Comparison of ENCODE assay signal across 11 mouse cellular contexts in genomic region chrX:136313792-136314564, GRCm38 (mm10). TPM values are rescaled to one million over a fixed set of nuclear protein-coding genes. Genes with fewer than 3 reads are reported as not detected.
DNase-seq lines count a peak whose midpoint lies in the region; ATAC-seq and TF ChIP-seq lines count a peak whose summit lies in the region.
"Had no signal": no experiment of that assay in that cellular context is flagged by ENCODE, and none has a peak within 500 bp of the region (broad histone marks: within the 10 kb centered on the region; RNA-seq: fewer than 3 reads in every experiment).

No protein-coding gene starts in this region.

- TF ChIP-seq CTCF in brain, embryonic 14.5 days (IDR thresholded peaks at IDR 0.05; ENCODE audit: borderline replicate concordance, extremely low read depth, insufficient read depth, insufficient read length) = no peak
- no peak for TF ChIP-seq CTCF in midbrain, postnatal 0 days (IDR thresholded peaks at IDR 0.05)

- peak; percentile 76 for ATAC-seq in hindbrain, embryonic 16.5 days
- peak; percentile 85 for ATAC-seq in midbrain, postnatal 0 days (ENCODE audit: low FRiP score)
- ATAC-seq: inflammation-experienced regulatory T-cells, adult 6 months; liver, embryonic 12.5 days had no signal

- H3K27ac ChIP-seq in forebrain, embryonic 10.5 days = 0 out of 2 replicates have a peak overlapping the region, but pooled peaks have one; percentile 30
- peak overlapping the region; percentile 68 for H3K27ac ChIP-seq in hindbrain, embryonic 16.5 days (ENCODE audit: low read depth, low read length)
- peak overlapping the region; percentile 73 for H3K27ac ChIP-seq in midbrain, postnatal 0 days (ENCODE audit: low read depth, low read length)
- no peak overlapping the region for H3K27ac ChIP-seq in heart, embryonic 10.5 days
- H3K27ac ChIP-seq: liver, embryonic 12.5 days had no signal

- WGBS in forebrain, embryonic 10.5 days = 22% methylated on average over 8 of the region's 8 CpGs
- WGBS in hindbrain, embryonic 16.5 days = 34% methylated on average over 8 of the region's 8 CpGs
- 33% methylated on average over 8 of the region's 8 CpGs for WGBS in midbrain, postnatal 0 days
- 42% methylated on average over 8 of the region's 8 CpGs for WGBS in heart, embryonic 10.5 days

- TF ChIP-seq POLR2A in brain, embryonic 14.5 days (IDR thresholded peaks at IDR 0.05; ENCODE audit: borderline replicate concordance, extremely low read depth, insufficient read depth, insufficient read length, poor library complexity, severe bottlenecking) = no peak

- peak overlapping the region; percentile 34 for H3K4me2 ChIP-seq in hindbrain, embryonic 16.5 days (ENCODE audit: low read length)
- peak overlapping the region; percentile 16 for H3K4me2 ChIP-seq in midbrain, postnatal 0 days (ENCODE audit: low read depth, low read length, poor library complexity, severe bottlenecking)
- H3K4me2 ChIP-seq: liver, embryonic 12.5 days had no signal

- H3K9me3 ChIP-seq in forebrain, embryonic 10.5 days = no peaks in the 10 kb centered on the region
- H3K9me3 ChIP-seq in hindbrain, embryonic 16.5 days (ENCODE audit: control insufficient read depth, low read length) = no peaks in the 10 kb centered on the region
- H3K9me3 ChIP-seq in midbrain, postnatal 0 days (ENCODE audit: low read length) = no peaks in the 10 kb centered on the region
- no peaks in the 10 kb centered on the region for H3K9me3 ChIP-seq in heart, embryonic 10.5 days
- H3K9me3 ChIP-seq: liver, embryonic 12.5 days had no signal

- DNase-seq in brain, embryonic 14.5 days (ENCODE audit: low read depth) = peak; percentile 81
- DNase-seq in forebrain, embryonic 10.5 days (ENCODE audit: extremely low spot score, low spot score) = peak; percentile 28
- DNase-seq in midbrain, postnatal 0 days (ENCODE audit: low spot score) = peak; percentile 53
- DNase-seq in heart, embryonic 10.5 days (ENCODE audit: low spot score) = no peak
- no peak for DNase-seq in thymus, postnatal 0 days (ENCODE audit: low spot score)
- DNase-seq in lung, postnatal 25 days (ENCODE audit: low spot score) = no peak
- no peak for DNase-seq in B cell, adult 2 months

- peak overlapping the region; percentile 19 for H3K4me3 ChIP-seq in forebrain, embryonic 10.5 days
- no peak overlapping the region for H3K4me3 ChIP-seq in hindbrain, embryonic 16.5 days (ENCODE audit: low read length)
- H3K4me3 ChIP-seq in midbrain, postnatal 0 days (ENCODE audit: low read depth, low read length) = no peak overlapping the region
- H3K4me3 ChIP-seq in heart, embryonic 10.5 days = no peak overlapping the region
- H3K4me3 ChIP-seq: liver, embryonic 12.5 days had no signal

- H3K27me3 ChIP-seq in forebrain, embryonic 10.5 days (ENCODE audit: poor library complexity, severe bottlenecking) = no peaks in the 10 kb centered on the region; the same call in 1 of the 2 replicates
- no peaks in the 10 kb centered on the region for H3K27me3 ChIP-seq in hindbrain, embryonic 16.5 days (replicated peaks; ENCODE audit: control insufficient read depth, insufficient read depth, low read length)
- H3K27me3 ChIP-seq in midbrain, postnatal 0 days (ENCODE audit: insufficient read depth, low read length) = no peaks in the 10 kb centered on the region
- H3K27me3 ChIP-seq in heart, embryonic 10.5 days (ENCODE audit: insufficient read depth, poor library complexity, severe bottlenecking) = no peaks in the 10 kb centered on the region
- H3K27me3 ChIP-seq: CH12.LX; liver, embryonic 12.5 days had no signal

- H3K36me3 ChIP-seq in forebrain, embryonic 10.5 days (replicated peaks) = no peaks in the 10 kb centered on the region
- H3K36me3 ChIP-seq in hindbrain, embryonic 16.5 days (ENCODE audit: control insufficient read depth, insufficient read depth, low read length) = no peaks in the 10 kb centered on the region
- no peaks in the 10 kb centered on the region for H3K36me3 ChIP-seq in midbrain, postnatal 0 days (ENCODE audit: insufficient read depth, low read length)
- no peaks in the 10 kb centered on the region for H3K36me3 ChIP-seq in heart, embryonic 10.5 days
- H3K36me3 ChIP-seq: liver, embryonic 12.5 days had no signal

- peaks cover 12% of the 10 kb centered on the region for H3K4me1 ChIP-seq in forebrain, embryonic 10.5 days
- no peaks in the 10 kb centered on the region; the same call in 1 of the 2 replicates for H3K4me1 ChIP-seq in hindbrain, embryonic 16.5 days (ENCODE audit: control insufficient read depth, insufficient read depth, low read depth, low read length)
- H3K4me1 ChIP-seq in midbrain, postnatal 0 days (ENCODE audit: insufficient read depth, low read length) = no peaks in the 10 kb centered on the region
- H3K4me1 ChIP-seq in heart, embryonic 10.5 days = no peaks in the 10 kb centered on the region
- H3K4me1 ChIP-seq: liver, embryonic 12.5 days had no signal

- H3K9ac ChIP-seq in hindbrain, embryonic 16.5 days (ENCODE audit: low read depth, low read length) = no peak overlapping the region
- H3K9ac ChIP-seq in midbrain, postnatal 0 days (replicated peaks; ENCODE audit: low read length, poor library complexity, severe bottlenecking) = no peak overlapping the region
- H3K9ac ChIP-seq: liver, embryonic 12.5 days had no signal

RNA-seq across cellular contexts. Expression of gene Bex3, which starts 43.9 kb away (rescaled TPM):
- 619 and 631 TPM in 2 replicates for polyA plus RNA-seq in brain, embryonic 14.5 days (2012; rRNA removed)
- 666 and 672 TPM in 2 replicates for polyA plus RNA-seq in forebrain, embryonic 10.5 days (2016; fragmentation: Nextera tagmentation; extraction: Ambion mirVana)
- polyA plus RNA-seq in hindbrain, embryonic 16.5 days (2015; fragmentation: Nextera tagmentation; extraction: Ambion mirVana) = 710 and 810 TPM in 2 replicates
- 305 and 324 TPM in 2 replicates for total RNA-seq in midbrain, postnatal 0 days (2014; rRNA removed)
- 916 and 923 TPM in 2 replicates for polyA plus RNA-seq in midbrain, postnatal 0 days (2015; fragmentation: Nextera tagmentation; extraction: Ambion mirVana)
- polyA plus RNA-seq in heart, embryonic 10.5 days (2016; fragmentation: Nextera tagmentation; extraction: Ambion mirVana) = 809 and 1,033 TPM in 2 replicates
- 165 and 185 TPM in 2 replicates for polyA plus RNA-seq in thymus, postnatal 0 days (2015; fragmentation: Nextera tagmentation; extraction: Ambion mirVana)

Comparison
In these comparisons a context has a peak if more than half of its experiments do, and no peak if none do; other contexts are left out.
1. DNase-seq: peak in brain, embryonic 14.5 days (single experiment), forebrain, embryonic 10.5 days (single experiment) and midbrain, postnatal 0 days (single experiment); none in heart, embryonic 10.5 days (single experiment), thymus, postnatal 0 days (single experiment), lung, postnatal 25 days (single experiment) and B cell, adult 2 months (0 of 2).